Mouse (Mus musculus): ENCODE data around the gene Pla1a.

DNA sequence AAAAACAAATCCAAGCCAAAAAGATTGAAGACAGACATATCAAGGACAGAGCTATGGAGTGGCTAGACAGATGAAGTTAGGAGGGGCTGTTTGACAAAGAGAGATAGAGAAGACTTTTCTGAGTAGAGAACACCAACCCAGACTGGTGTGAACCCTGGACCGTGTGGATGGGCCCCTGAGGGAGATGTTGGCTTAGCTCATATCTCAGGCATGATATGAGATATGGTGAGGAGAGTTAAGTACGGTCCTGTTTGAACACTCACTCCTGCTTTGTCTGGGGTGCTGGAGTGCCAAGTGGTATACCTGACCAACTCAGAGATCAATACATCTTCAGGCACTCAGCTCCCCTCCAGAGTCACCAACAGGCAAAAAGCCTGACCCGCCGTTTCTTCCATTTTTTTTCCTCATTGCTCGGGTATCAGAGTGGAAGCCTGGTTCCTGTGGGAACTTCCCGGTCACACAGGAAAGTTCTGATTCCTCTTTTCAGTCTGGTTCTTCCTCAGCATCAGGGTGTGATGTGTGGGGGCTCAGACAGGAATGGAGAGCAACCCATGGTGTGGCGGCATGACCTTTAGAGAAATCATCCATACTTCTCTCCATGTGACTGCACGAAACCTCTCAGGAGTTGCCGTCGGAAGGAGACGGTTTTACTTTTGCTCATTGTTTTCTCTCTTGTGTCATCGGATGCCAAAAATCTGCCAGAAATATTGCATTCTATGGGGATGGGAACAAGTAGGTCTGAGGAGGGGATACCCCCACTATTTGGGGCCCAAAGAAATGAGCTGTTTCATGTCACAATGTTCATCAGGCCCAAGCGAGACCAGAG lies 34.4 kb upstream of the Pla1a start:
- TF ChIP-seq CTCF (IDR thresholded peaks at IDR 0.05; ENCODE audit: low read depth), result no peak
- no peak for TF ChIP-seq EP300 (IDR thresholded peaks at IDR 0.05; ENCODE audit: low read depth)

Data from liver, postnatal 0 days (tissue).